Mouse (Mus musculus) ES-E14 (cell line): ENCODE results near the gene Nsmce3.

ENCODE experiments used
- MAFK ChIP-seq: IDR thresholded peaks from 2 replicates; pipeline ENCODE4 v1.6.1; 2014; ENCODE audit warnings: mild to moderate bottlenecking, low read depth, low read length, inconsistent platforms; ENCODE audit not compliant: insufficient read depth
- ZC3H11A ChIP-seq: IDR thresholded peaks from 2 replicates; pipeline ENCODE4 v1.6.1; 2012; ENCODE audit warnings: low read depth, mild to moderate bottlenecking, inconsistent platforms, low read length, borderline replicate concordance
- ZNF384 ChIP-seq: IDR thresholded peaks from 2 replicates; pipeline ENCODE4 v1.6.1; 2012; ENCODE audit warnings: low read depth, low read length, inconsistent platforms

DNA sequence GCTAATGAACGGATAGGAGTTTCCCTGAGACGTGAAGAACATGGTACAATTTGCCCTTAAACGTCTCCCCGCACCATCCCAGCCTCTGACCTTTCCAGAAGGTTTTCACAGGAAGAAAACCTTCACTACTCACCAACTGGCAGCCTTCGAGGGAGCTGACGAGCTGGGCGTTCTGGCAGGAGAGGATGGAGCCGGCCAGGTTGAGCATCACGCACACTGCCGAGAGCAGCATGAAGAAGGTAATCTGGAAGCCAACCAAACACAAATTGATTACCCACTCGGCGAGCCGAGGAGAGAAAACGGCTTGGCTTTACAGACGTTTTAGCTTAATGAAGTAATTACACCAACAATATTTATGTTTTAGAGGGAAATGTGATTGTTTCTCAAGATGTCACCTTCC is 16.8 kb downstream of the Nsmce3 start:
- TF ChIP-seq MAFK (no peak), ZNF384 (no peak), ZC3H11A (no peak)
